Mouse (Mus musculus): ENCODE results near the gene Camta1.

Camta1 gene

DNA sequence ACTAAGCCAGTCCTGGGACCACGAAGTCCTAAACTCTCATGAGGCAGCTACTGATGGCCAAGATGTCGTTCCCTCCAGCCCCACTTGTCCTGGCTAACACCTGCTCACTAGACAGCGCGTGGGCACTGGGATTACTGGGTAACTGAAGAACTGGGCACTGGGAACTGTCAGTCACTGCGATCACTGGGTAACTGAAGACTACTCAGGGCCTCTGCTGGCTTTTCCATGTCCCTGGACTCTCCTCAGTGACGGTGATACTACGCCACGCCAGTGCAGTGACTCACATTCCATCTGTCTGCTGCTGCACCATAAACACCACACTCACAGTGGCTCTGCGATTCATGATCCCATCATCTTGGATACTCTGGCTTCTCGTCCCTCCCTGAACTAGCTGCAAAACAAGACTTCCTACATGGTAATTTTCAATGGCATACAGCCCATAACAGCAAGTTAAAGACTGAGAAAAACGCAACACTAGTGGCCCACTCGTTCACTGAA, 81.7 kb downstream of the Camta1 start:
- no peak for DNase-seq (ENCODE audit: low spot score in 2 of 2)

GRCm38 (mm10) chr4:151778511-151778910, 83.2 kb downstream of the Camta1 start:
- no peak for DNase-seq (ENCODE audit: low spot score in 2 of 2)

DNA sequence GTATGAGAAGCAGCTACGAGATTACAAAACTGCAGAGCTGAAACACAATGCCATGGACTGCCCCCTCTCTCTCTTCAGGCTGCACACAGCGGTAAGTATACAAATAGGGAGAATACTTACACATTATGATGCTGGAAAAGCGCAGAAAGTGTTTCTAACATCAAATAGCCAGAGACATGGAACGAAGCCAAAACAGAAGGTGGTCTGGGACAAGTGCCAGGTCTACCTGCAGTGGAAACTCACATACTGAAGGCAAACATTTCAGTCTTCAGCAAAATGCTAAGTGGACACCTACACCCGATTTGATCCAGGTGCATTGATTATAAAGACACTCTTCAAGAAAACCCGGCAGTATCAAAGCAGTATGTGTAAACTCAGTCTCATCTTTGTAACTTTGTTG, 84.2 kb downstream of the Camta1 start:
- DNase-seq (ENCODE audit: low spot score in 2 of 2), result no peak

DNA sequence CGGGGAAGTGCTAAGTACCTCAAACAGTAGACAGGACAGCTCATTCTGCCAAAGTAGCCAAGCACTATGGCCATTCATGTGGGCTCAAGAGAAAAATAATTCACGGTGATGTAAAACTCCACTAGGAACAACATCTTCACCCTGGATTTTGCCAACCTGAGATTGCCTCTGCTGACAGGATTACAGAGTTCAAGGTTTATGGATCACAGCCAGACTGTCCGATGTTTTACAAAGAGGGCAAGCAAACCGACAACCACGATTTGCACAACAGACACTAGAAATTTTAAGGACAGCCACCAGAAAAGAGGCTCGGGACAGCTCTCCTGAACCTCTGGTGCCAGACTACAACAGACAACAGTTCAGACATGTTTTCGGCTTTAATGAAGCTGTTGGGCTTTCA, 86.2 kb downstream of the Camta1 start:
- no peak for DNase-seq (ENCODE audit: low spot score in 2 of 2)

- DNase-seq (ENCODE audit: low spot score in 2 of 2), result no peak
Observed at GRCm38 (mm10) chr4:151773651-151774050, 88.0 kb downstream of the Camta1 start.

DNA sequence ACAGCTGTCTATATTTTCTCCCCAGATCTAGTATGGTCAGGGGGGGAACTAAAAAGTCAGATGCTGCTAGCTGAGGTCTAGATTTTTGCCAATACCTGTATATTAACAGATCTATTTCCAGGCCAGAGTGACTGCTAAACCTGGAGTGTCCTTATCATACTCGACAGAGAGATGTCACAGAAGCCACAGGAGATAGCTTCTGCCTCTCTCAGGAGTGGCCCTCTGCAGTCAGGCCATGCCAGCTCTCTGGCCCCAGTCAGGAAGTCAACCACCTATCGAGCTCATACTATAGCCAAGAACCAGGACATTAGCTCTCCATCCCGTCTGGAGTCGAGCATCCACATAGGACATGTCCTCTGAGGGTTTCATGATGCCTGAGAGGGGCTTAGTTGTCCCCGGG, 88.7 kb downstream of the Camta1 start:
- no peak for DNase-seq (ENCODE audit: low spot score in 2 of 2)

DNA sequence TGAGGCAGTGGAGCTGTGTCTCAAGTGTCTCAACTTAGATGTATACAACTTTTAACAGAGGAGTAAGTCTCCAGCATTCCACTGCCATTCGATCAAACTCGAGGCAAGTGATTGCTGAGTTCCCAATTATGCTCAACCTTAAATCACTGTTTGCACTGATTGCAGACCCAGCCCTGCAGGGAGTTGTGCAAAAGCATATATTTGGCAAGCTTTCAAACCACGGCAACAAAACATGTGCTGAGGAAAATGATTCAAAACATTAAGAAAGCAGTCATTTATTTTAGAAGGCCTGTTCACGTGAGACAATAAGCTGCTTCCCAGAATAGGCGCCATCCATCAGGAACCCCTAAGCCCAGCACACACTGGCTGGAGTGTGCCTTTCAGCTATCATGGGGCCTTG, 91.0 kb downstream of the Camta1 start:
- DNase-seq (ENCODE audit: low spot score in 2 of 2), result no peak

- DNase-seq (ENCODE audit: low spot score in 2 of 2), result no peak
Observed at GRCm38 (mm10) chr4:151767786-151768185, 93.9 kb downstream of the Camta1 start.

DNA sequence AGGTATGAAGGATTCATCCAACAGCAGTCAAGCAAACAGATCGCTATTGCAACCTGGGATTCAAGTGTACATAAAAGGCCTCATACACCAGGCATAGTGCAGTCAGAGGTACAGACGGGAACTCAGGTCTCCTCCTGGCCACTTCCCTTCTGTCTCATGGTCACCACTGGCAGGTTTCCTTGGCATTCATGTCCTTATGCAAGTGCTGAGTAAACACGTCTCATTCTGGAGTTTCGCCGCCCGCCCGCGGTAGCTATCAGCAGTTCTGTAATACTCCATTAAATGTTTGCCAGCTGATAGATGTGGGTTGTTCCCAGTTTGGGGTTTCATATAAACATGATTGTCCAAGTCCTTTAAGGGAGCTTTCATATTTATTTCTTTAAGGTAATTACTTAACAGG, 94.3 kb downstream of the Camta1 start:
- no peak for DNase-seq (ENCODE audit: low spot score in 2 of 2)

DNA sequence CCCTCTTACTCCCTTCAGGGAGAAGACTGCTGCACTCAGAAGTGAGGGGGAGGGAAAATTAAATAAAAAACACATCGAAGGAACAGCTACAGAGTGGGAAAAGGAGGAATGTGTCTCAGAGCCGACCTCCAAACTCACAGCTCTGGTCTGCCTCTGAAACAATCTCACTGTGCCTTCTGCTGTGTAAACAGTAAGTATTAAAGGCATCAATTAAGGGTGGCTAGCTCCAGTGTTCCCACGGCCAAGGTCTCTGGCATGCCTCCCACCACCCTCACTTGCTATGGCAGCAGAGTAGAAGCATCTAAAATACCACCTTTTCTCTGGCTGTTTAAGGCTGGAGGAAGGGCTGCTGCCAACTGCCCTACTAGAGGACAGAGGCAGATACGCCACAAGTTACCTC, 96.3 kb downstream of the Camta1 start:
- peak; percentile 22 to 40 for DNase-seq (ENCODE audit: low spot score in 2 of 2)

DNA sequence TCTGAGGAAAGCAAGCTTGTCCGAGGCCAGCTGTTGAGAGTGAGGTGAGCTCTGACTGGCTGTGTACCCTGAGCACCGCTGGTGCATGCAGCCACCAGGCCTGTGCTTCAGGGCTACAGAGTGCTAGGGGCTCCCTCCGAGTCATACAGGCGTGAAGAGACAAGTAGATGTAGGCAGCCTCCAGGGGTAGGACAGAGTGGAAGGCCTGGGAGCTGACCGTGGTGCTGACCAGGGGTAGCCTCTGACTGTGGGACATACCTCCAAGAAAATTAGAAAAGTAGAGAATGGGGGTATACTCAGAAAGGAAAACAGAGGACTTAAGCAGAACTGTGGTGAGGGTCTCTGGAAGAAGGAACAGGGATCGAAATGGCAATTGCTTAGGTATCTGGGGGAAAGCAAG, 97.7 kb downstream of the Camta1 start:
- no peak for DNase-seq (ENCODE audit: low spot score in 2 of 2)

DNA sequence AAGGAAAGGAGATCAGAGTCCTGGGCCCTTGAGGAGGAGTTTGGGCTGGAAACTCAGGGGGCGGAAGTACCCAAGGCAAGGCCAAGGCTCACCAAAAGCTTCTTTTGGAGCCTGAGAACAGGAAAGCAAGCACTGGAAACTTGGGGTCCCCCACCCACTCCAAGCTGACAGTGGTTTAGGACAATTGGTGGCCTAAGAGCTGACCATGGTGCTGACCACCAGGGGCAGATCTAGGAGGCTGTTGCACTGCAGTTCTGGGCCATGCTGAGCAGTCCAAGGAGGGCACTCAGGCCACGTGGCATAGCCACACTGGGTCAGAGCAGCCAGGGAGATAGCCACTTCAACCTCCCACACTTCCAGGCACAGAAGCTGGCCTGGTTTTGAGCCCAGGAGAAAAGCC, 102.6 kb downstream of the Camta1 start:
- no peak for DNase-seq (ENCODE audit: low spot score in 2 of 2)

- DNase-seq (ENCODE audit: low spot score in 2 of 2), result no peak
Observed at GRCm38 (mm10) chr4:151758337-151758736, 103.3 kb downstream of the Camta1 start.

DNA sequence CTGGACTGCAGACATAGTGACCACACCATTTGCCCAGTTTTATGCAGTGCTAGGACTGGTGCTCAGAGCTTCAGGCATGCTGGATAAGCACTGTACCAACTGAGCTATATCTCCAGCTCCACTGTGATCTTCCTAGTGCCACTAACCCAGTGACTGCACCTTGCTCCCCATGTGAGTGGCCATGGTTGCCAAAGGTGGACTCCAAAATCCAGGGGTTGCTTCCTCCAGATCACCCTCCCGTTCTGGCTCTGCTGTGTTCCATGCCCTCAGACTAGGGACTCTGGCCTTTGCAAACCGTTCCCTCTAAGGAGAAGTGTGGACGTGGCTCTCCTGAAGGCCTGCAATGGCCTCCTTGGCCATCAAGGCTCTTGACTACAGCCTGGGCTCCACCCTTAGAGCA, 104.4 kb downstream of the Camta1 start:
- DNase-seq (ENCODE audit: low spot score in 2 of 2), result no peak

- DNase-seq (ENCODE audit: low spot score in 2 of 2), result no peak
Observed at GRCm38 (mm10) chr4:151756400-151756799, 105.3 kb downstream of the Camta1 start.

- no peak for DNase-seq (ENCODE audit: low spot score in 2 of 2)
Observed at GRCm38 (mm10) chr4:151753231-151753630, 108.4 kb downstream of the Camta1 start.

DNA sequence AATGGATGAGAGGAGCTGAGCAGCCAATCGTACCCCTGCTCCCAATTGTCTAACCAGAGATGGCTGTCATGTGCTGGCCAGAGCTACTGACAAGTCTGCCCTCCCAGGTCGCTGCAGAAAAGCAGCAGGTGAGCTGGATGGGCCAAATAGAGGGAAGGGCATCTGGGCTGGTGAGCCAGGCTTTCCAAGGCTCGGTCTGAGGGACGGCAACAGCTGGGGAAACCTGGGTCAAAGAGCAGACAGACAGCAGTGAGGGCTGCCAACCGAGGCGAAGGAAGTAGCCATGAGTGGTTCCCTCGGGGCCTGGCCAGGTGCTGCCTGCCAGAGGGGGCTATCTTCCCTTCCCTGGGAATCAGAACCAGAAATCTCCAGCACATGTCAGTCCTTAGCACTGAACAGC, 109.1 kb downstream of the Camta1 start:
- no peak for DNase-seq (ENCODE audit: low spot score in 2 of 2)

GRCm38 (mm10) chr4:151751270-151751945, 110.3 kb downstream of the Camta1 start:
- peak in 1 of 2 experiments; percentile 48 for DNase-seq (ENCODE audit: low spot score in 2 of 2)

- no peak for DNase-seq (ENCODE audit: low spot score in 2 of 2)
Observed at GRCm38 (mm10) chr4:151747723-151748122, 114.0 kb downstream of the Camta1 start.

GRCm38 (mm10) chr4:151746002-151746606, 115.6 kb downstream of the Camta1 start:
- DNase-seq (ENCODE audit: low spot score in 2 of 2), result no peak

DNA sequence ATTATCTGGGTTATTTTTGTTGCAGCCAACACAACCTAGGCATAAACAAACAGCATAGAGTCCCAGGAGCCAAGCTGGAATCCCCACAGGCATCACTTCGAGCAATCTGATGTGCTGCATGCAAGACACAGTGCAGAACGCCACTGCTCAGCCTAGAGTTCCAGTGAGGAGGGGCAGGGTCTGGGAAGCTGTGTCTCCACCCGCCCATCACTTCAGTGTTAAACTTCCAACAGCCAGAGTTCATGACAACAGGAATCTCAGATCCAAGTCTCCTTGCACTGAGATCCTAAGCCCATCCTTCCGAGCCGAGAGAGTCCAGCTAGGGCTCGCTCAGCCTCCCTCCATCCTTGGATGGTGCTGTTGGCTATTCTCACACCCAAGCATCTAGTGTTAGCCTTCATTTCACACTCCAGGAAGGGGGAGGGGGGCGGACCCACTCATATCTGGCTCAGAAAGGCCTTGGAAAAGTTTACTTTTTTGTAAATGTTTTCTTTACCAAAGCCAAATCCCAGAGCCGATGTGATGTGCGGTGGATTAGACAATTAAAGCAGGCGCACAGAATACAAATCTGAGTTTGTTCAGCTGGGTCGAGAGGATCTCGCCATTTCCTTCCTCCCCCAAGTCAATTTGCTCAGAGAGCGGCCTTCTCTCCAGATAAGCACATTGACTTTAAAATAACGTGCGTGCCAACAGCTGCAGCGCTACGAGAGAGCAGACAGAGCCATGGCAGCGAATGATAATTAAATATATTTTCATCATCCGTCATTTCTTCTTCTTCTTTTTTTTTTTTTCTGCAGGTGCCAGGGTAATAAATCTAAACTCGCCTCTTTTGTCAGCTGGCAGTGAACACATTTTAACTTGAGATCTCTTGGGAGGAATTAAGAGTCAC, 120.2 kb downstream of the Camta1 start:
- no peak for DNase-seq (ENCODE audit: low spot score in 2 of 2)

- no peak for DNase-seq (ENCODE audit: low spot score in 2 of 2)
Observed at GRCm38 (mm10) chr4:151739348-151739956, 122.2 kb downstream of the Camta1 start.

Measured in left cerebral cortex, adult 9 months (tissue).